Mouse (Mus musculus) heart, adult 2 months (tissue): Measurements from ENCODE around the gene Mindy4. TPM values are rescaled to one million over a fixed set of nuclear protein-coding genes. Genes with fewer than 3 reads are reported as not detected.

Experiments used
- DNase-seq, 2 experiments: peaks; one replicate each; pipeline ENCODE4 v3.0.0; 2021
- H3K27ac ChIP-seq: fragments of 200-600 bp; 2 replicates; pipeline ENCODE4 v1.8.1; 2022
- H3K27me3 ChIP-seq: fragments of 200-500 bp; 2 replicates; pipeline ENCODE4 v1.6.1; 2012; ENCODE audit warnings: mild to moderate bottlenecking, low read length, inconsistent platforms, mixed read lengths; ENCODE audit not compliant: control insufficient read depth, insufficient read depth
- H3K36me3 ChIP-seq: fragments of 200-500 bp; 2 replicates; pipeline ENCODE4 v1.6.1; 2012; ENCODE audit warnings: low read length, inconsistent platforms; ENCODE audit not compliant: control insufficient read depth, insufficient read depth
- H3K4me1 ChIP-seq: fragments of 200-500 bp; 2 replicates; pipeline ENCODE4 v1.6.1; 2011; ENCODE audit warnings: low read length; ENCODE audit not compliant: control insufficient read depth, insufficient read depth
- H3K4me3 ChIP-seq: fragments of 200-600 bp; 2 replicates; pipeline ENCODE4 v1.8.1; 2022
- H3K79me2 ChIP-seq: fragments of 200-500 bp; replicated peaks from 2 replicates; pipeline ENCODE4 v1.6.1; 2012; ENCODE audit warnings: mild to moderate bottlenecking, inconsistent platforms, low read length, moderate library complexity, mixed read lengths; ENCODE audit not compliant: control insufficient read depth, insufficient read depth
- H3K9ac ChIP-seq: fragments of 200-500 bp; 2 replicates; pipeline ENCODE4 v1.6.1; 2012; ENCODE audit warnings: low read depth, mild to moderate bottlenecking, control low read depth, inconsistent platforms, low read length, mixed read lengths
- CTCF ChIP-seq: fragments of 200-600 bp; IDR thresholded peaks from 2 replicates; pipeline ENCODE4 v1.8.1; 2022; ENCODE audit warnings: antibody characterized with exemption, mild to moderate bottlenecking, moderate library complexity
- EP300 ChIP-seq: fragments of 200-500 bp; IDR thresholded peaks from 2 replicates; pipeline ENCODE4 v1.6.1; 2011; ENCODE audit warnings: low read depth, low read length, control low read depth; ENCODE audit not compliant: insufficient read depth
- POLR2A ChIP-seq: fragments of 200-500 bp; IDR thresholded peaks from 2 replicates; pipeline ENCODE4 v1.6.1; 2011; ENCODE audit warnings: mild to moderate bottlenecking, low read depth, low read length, control low read depth; ENCODE audit not compliant: insufficient read depth
- WGBS: fragments of 180-500 bp; shearing (Covaris S2); methylation state at CpG from one replicate; pipeline ENCODE4 v1.1.7; 2018; 5-methylcytosine and 5-hydroxymethylcytosine counted together
- intact Hi-C: fragments of 180-260 bp; cut with DNase I; formaldehyde crosslinking; loops from one replicate; pipeline ENCODE4 v1.15.1; 2025
- polyA plus RNA-seq: library from polyadenylated mRNA; depleted of rRNA; stranded (reverse); fragments of >200 nt; gene quantifications from 2 replicates; pipeline ENCODE4 v1.2.3, GENCODE M21; 2012
- total RNA-seq, 2 experiments: library from RNA; stranded (reverse); gene quantifications; 2 replicates each; pipeline ENCODE4 v1.2.3; 2021

Gene Mindy4
- total and polyA plus RNA-seq, 3 experiments = 4.3 to 5.2 (median 5.0) TPM

- no peak for DNase-seq
- WGBS = 76% methylated on average over 4 of the region's 4 CpGs
Observed at GRCm38 (mm10) chr6:55276692-55277282, 73.6 kb downstream of the Mindy4 start.

DNA sequence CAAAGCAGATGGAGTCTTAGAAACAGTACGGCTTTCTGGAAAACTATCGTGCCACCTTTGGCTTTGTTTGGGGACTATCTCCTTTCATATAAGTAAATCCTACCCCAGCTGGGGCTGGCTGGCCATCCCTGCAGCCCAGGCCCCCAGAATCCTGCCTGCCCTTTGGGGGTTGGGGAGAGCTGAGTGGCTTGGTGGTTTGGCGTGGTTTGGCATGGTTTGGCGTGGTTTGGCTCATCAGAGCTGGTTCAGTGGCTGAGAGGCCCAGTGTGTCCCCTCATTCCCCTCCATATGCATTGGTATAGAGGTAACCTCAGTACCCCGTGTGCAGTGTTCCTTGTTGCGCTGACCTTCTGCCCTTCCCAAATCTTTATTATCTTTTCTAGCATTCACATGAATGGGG is 74.9 kb downstream of the Mindy4 start:
- Histone ChIP-seq H3K27me3 (no peaks in the 10 kb centered on the region), H3K79me2 (no peaks in the 10 kb centered on the region), H3K9ac (no peak overlapping the region), H3K27ac (no peak overlapping the region), H3K4me3 (no peak overlapping the region), H3K36me3 (no peaks in the 10 kb centered on the region), H3K4me1 (peaks cover 6% of the 10 kb centered on the region)
- TF ChIP-seq CTCF (no peak), EP300 (no peak), POLR2A (no peak)
- DNase-seq = no peak
- intact Hi-C loops = no loop called here
- 84% methylated on average over 6 of the region's 6 CpGs for WGBS

More at GRCm38 (mm10) chr6:55276692-55277282, 73.6 kb downstream of the Mindy4 start:
- intact Hi-C loops = no loop called here
- H3K9ac ChIP-seq = no peak overlapping the region
- H3K27ac ChIP-seq = no peak overlapping the region
- TF ChIP-seq POLR2A = no peak
- TF ChIP-seq CTCF = no peak
- no peak for TF ChIP-seq EP300
- H3K4me3 ChIP-seq = no peak overlapping the region
- H3K27me3 ChIP-seq = no peaks in the 10 kb centered on the region
- no peaks in the 10 kb centered on the region for H3K36me3 ChIP-seq
- H3K79me2 ChIP-seq = no peaks in the 10 kb centered on the region
- peaks cover 6% of the 10 kb centered on the region for H3K4me1 ChIP-seq

GRCm38 (mm10) chr6:55278520-55278919 is 75.3 kb downstream of the Mindy4 start:
- H3K27ac ChIP-seq = no peak overlapping the region
- 85% methylated on average over 4 of the region's 4 CpGs for WGBS
- H3K79me2 ChIP-seq = no peaks in the 10 kb centered on the region
- H3K9ac ChIP-seq = no peak overlapping the region
- no peak overlapping the region for H3K4me3 ChIP-seq
- H3K27me3 ChIP-seq = no peaks in the 10 kb centered on the region
- no peak for DNase-seq
- TF ChIP-seq EP300 (no peak), CTCF (no peak), POLR2A (no peak)
- intact Hi-C loops = no loop called here
- no peaks in the 10 kb centered on the region for H3K36me3 ChIP-seq
- H3K4me1 ChIP-seq = peaks cover 6% of the 10 kb centered on the region

DNA sequence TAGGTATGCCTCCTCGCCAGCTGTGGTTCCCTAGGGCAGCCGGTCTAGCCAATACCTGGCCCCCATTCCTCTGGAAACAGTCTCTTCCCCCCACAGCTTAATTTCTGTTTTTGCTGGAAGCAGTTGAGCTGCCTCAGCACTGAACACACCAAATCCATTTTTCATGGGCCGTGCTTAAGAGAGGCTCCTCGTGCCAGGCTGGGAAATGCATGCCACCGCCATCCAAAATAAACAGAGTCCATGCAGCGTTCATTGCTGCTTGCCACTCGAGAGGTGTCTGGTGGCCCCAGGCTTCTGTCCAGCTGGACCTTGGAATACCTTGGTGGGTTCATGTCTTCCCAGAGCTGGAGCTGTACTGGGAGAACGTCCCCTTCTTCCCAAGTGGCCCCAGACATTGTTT is 77.8 kb downstream of the Mindy4 start:
- TF ChIP-seq POLR2A (no peak), CTCF (no peak), EP300 (no peak)
- H3K36me3 ChIP-seq = no peaks in the 10 kb centered on the region
- H3K9ac ChIP-seq = no peak overlapping the region
- no peaks in the 10 kb centered on the region for H3K27me3 ChIP-seq
- WGBS = 92% methylated on average over 8 of the region's 8 CpGs
- H3K27ac ChIP-seq = no peak overlapping the region
- H3K4me1 ChIP-seq = peaks cover 2% of the 10 kb centered on the region; the same call in 1 of the 2 replicates
- no peak overlapping the region for H3K4me3 ChIP-seq
- intact Hi-C loops = no loop called here
- no peak for DNase-seq
- no peaks in the 10 kb centered on the region for H3K79me2 ChIP-seq

DNA sequence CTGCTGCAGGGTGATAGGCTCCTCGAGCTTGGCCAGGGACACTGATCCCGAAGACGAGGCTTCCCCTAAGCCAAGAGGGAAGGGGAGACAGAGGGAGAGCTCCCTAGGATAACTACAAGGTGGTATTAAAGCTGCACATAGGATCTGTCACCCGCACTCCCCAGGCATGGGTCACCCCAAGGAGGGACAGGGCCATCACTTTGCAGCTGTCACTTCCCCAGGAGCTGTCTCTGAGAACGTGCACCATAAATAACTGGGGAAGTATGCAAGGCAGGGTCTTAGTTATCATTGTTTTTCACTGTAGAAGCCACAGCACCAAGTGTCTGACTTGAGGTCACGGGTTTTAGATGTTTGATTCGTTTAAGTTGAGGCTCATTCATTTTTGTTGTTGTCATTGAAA is 78.5 kb downstream of the Mindy4 start:
- H3K4me3 ChIP-seq = no peak overlapping the region
- no peaks in the 10 kb centered on the region for H3K27me3 ChIP-seq
- no peak for TF ChIP-seq POLR2A
- TF ChIP-seq EP300 = no peak
- TF ChIP-seq CTCF = no peak
- peaks cover 2% of the 10 kb centered on the region; the same call in 1 of the 2 replicates for H3K4me1 ChIP-seq
- intact Hi-C loops = no loop called here
- 80% methylated on average over 7 of the region's 7 CpGs for WGBS
- H3K36me3 ChIP-seq = no peaks in the 10 kb centered on the region
- H3K27ac ChIP-seq = no peak overlapping the region
- H3K79me2 ChIP-seq = no peaks in the 10 kb centered on the region
- no peak for DNase-seq
- H3K9ac ChIP-seq = no peak overlapping the region

DNA sequence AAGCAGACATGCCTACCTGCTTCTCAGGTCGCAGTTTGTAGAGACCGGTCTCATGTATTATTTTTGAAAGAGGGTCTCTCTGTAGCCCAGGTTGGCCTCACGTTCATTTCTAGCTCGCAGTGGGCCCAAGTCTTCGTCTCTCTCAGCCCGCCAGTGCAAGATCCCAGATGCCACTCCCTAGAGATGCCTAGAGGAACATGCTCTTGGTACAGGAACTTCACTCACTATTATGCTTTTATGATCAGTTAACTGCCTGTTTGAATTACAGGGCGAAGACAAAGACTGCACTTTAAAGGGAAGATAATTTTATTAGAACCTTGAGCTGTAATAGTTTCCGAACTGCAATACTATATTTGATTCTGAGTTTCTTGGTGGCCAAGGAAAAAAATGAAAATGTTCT is 79.2 kb downstream of the Mindy4 start:
- intact Hi-C loops = no loop called here
- no peak overlapping the region for H3K9ac ChIP-seq
- WGBS = 91% methylated on average over 8 of the region's 8 CpGs
- H3K4me1 ChIP-seq = no peaks in the 10 kb centered on the region
- no peaks in the 10 kb centered on the region for H3K27me3 ChIP-seq
- no peak for TF ChIP-seq CTCF
- no peak for TF ChIP-seq POLR2A
- no peak for TF ChIP-seq EP300
- no peak for DNase-seq
- no peaks in the 10 kb centered on the region for H3K36me3 ChIP-seq
- no peak overlapping the region for H3K4me3 ChIP-seq
- no peaks in the 10 kb centered on the region for H3K79me2 ChIP-seq
- no peak overlapping the region for H3K27ac ChIP-seq
